Mouse (Mus musculus) bone marrow macrophage, adult 2 months (primary cell): ENCODE results near the gene Usp6nl. TPM values are rescaled to one million over a fixed set of nuclear protein-coding genes. Genes with fewer than 3 reads are reported as not detected.

Experiments
- H3K27ac ChIP-seq: 2 replicates; pipeline ENCODE4 v1.5.1; 2012; ENCODE audit warnings: low read depth, low read length; ENCODE audit not compliant: insufficient read depth
- H3K4me1 ChIP-seq: 2 replicates; pipeline ENCODE4 v1.6.1; 2012; ENCODE audit warnings: low read length; ENCODE audit not compliant: control insufficient read depth, insufficient read depth
- H3K4me3 ChIP-seq: 2 replicates; pipeline ENCODE4 v1.5.1; 2012; ENCODE audit warnings: mild to moderate bottlenecking, low read length, moderate library complexity; ENCODE audit not compliant: insufficient read depth
- CTCF ChIP-seq: IDR thresholded peaks from 2 replicates; pipeline ENCODE4 v1.5.1; 2012; ENCODE audit warnings: low read depth, mild to moderate bottlenecking, low read length, moderate library complexity
- POLR2A ChIP-seq: IDR thresholded peaks from 2 replicates; pipeline ENCODE4 v1.6.1; 2012; ENCODE audit warnings: mild to moderate bottlenecking, low read depth, low read length, borderline replicate concordance
- polyA plus RNA-seq: library from polyadenylated mRNA; stranded (reverse); fragments of >200 nt; gene quantifications from 2 replicates; pipeline ENCODE4 v1.2.4, GENCODE M21; 2012; ENCODE audit not compliant: missing spikeins, insufficient read depth, insufficient read length

The Usp6nl gene
- polyA plus RNA-seq, 1 experiment = 5.6 TPM

- TF ChIP-seq POLR2A (no peak), CTCF (no peak)
- H3K4me1 ChIP-seq = peaks cover 15% of the 10 kb centered on the region
- H3K27ac ChIP-seq = no peak overlapping the region
Measured at GRCm38 (mm10) chr2:6349256-6350092, 27.0 kb downstream of the Usp6nl start.

GRCm38 (mm10) chr2:6350164-6350563 is 27.7 kb downstream of the Usp6nl start:
- no peak overlapping the region for H3K27ac ChIP-seq
- TF ChIP-seq POLR2A (no peak), CTCF (no peak)
- H3K4me3 ChIP-seq = no peak overlapping the region
- H3K4me1 ChIP-seq = peaks cover 15% of the 10 kb centered on the region

More at GRCm38 (mm10) chr2:6349256-6350092, 27.0 kb downstream of the Usp6nl start:
- H3K4me3 ChIP-seq = no peak overlapping the region

GRCm38 (mm10) chr2:6350931-6351695 is 28.6 kb downstream of the Usp6nl start:
- no peak overlapping the region for H3K27ac ChIP-seq
- TF ChIP-seq CTCF (no peak), POLR2A (no peak)
- H3K4me3 ChIP-seq = no peak overlapping the region
- peaks cover 19% of the 10 kb centered on the region for H3K4me1 ChIP-seq

GRCm38 (mm10) chr2:6352541-6352971 is 30.1 kb downstream of the Usp6nl start:
- Histone ChIP-seq H3K4me3 (peak overlapping the region; percentile 27), H3K27ac (no peak overlapping the region), H3K4me1 (peaks cover 19% of the 10 kb centered on the region)
- TF ChIP-seq CTCF (no peak), POLR2A (no peak)

GRCm38 (mm10) chr2:6353060-6353459 is 30.6 kb downstream of the Usp6nl start:
- Histone ChIP-seq H3K4me1 (peaks cover 19% of the 10 kb centered on the region), H3K4me3 (peak overlapping the region; percentile 27)

GRCm38 (mm10) chr2:6357306-6357705 is 34.8 kb downstream of the Usp6nl start:
- no peak overlapping the region for H3K27ac ChIP-seq
- peaks cover 29% of the 10 kb centered on the region for H3K4me1 ChIP-seq
- TF ChIP-seq POLR2A (no peak), CTCF (no peak)
- no peak overlapping the region for H3K4me3 ChIP-seq

More at GRCm38 (mm10) chr2:6353060-6353459, 30.6 kb downstream of the Usp6nl start:
- TF ChIP-seq POLR2A (no peak), CTCF (no peak)
- no peak overlapping the region for H3K27ac ChIP-seq

GRCm38 (mm10) chr2:6359645-6360044 is 37.2 kb downstream of the Usp6nl start:
- peak overlapping the region; percentile 33; the same call in 1 of the 2 replicates for H3K27ac ChIP-seq
- no peak overlapping the region for H3K4me3 ChIP-seq
- H3K4me1 ChIP-seq = peaks cover 32% of the 10 kb centered on the region
- no peak for TF ChIP-seq CTCF
- TF ChIP-seq POLR2A = no peak

GRCm38 (mm10) chr2:6363126-6363525 is 40.7 kb downstream of the Usp6nl start:
- no peak for TF ChIP-seq CTCF
- no peak for TF ChIP-seq POLR2A
- H3K4me3 ChIP-seq = peak overlapping the region; percentile 19; the same call in 1 of the 2 replicates
- H3K4me1 ChIP-seq = peaks cover 43% of the 10 kb centered on the region
- peak overlapping the region; percentile 5 for H3K27ac ChIP-seq

GRCm38 (mm10) chr2:6363922-6364321 is 41.5 kb downstream of the Usp6nl start:
- Histone ChIP-seq H3K27ac (no peak overlapping the region), H3K4me1 (peaks cover 41% of the 10 kb centered on the region), H3K4me3 (no peak overlapping the region)
- TF ChIP-seq CTCF (no peak), POLR2A (no peak)
